Mouse (Mus musculus) forebrain, embryonic 14.5 days (tissue): Measurements from ENCODE around the gene Zbtb9. TPM values are rescaled to one million over a fixed set of nuclear protein-coding genes. Genes with fewer than 3 reads are reported as not detected.
"Not testable (repeated sequence)": the region's sequence is repeated elsewhere in the genome, so short reads cannot be mapped to it uniquely, and the experiment has no call there.

Experiments
- ATAC-seq: fragments of 200-750 bp; cut with Nextera tagmentation; 2 replicates; pipeline ENCODE4 v1.8.0; 2017; ENCODE audit warnings: mild to moderate bottlenecking, moderate library complexity
- DNase-seq: peaks from one replicate; pipeline ENCODE4 v3.0.0-alpha.2; 2015; ENCODE audit warnings: low spot score
- H3K27ac ChIP-seq: fragments of 300-500 bp; sonication (generic); 2 replicates; pipeline ENCODE4 v1.5.1; 2014; ENCODE audit warnings: low read depth, mild to moderate bottlenecking, control low read depth, low read length, moderate library complexity
- H3K27me3 ChIP-seq: fragments of 300-500 bp; sonication (generic); replicated peaks from 2 replicates; pipeline ENCODE4 v1.6.1; 2014; ENCODE audit warnings: low read length, control low read depth, mixed read lengths; ENCODE audit not compliant: control insufficient read depth, insufficient read depth
- H3K36me3 ChIP-seq: fragments of 300-500 bp; sonication (generic); 2 replicates; pipeline ENCODE4 v1.6.1; 2014; ENCODE audit warnings: low read length, control low read depth; ENCODE audit not compliant: control insufficient read depth, insufficient read depth
- H3K4me1 ChIP-seq: fragments of 300-500 bp; sonication (generic); 2 replicates; pipeline ENCODE4 v1.6.1; 2014; ENCODE audit warnings: antibody characterized with exemption, low read length, control low read depth; ENCODE audit not compliant: control insufficient read depth, insufficient read depth
- H3K4me2 ChIP-seq: fragments of 300-500 bp; sonication (generic); 2 replicates; pipeline ENCODE4 v1.6.1; 2014; ENCODE audit warnings: mild to moderate bottlenecking, control low read depth, low read length
- H3K4me3 ChIP-seq: fragments of 300-500 bp; sonication (generic); 2 replicates; pipeline ENCODE4 v1.5.1; 2014; ENCODE audit warnings: low read depth, low read length, control low read depth
- H3K9ac ChIP-seq: fragments of 300-500 bp; sonication (generic); 2 replicates; pipeline ENCODE4 v1.6.1; 2014; ENCODE audit warnings: mild to moderate bottlenecking, low read length, control low read depth, moderate library complexity
- H3K9me3 ChIP-seq: fragments of 300-500 bp; sonication (generic); replicated peaks from 2 replicates; pipeline ENCODE4 v1.6.1; 2016; ENCODE audit warnings: low read length, control low read depth, mixed read lengths; ENCODE audit not compliant: control insufficient read depth
- WGBS: fragments of 180-500 bp; shearing (Covaris S2); extraction: QIAGEN DNeasy Blood & Tissue Kit; methylation state at CpG from one replicate; pipeline ENCODE4 v1.1.7; 2014; 5-methylcytosine and 5-hydroxymethylcytosine counted together
- polyA plus RNA-seq: library from polyadenylated mRNA; unstranded; fragments of >200 nt; fragmentation: Nextera tagmentation; extraction: Ambion mirVana; gene quantifications from 2 replicates; pipeline ENCODE4 v1.2.1, GENCODE M21; 2014

Gene Zbtb9
- polyA plus RNA-seq = 9.1 and 10.0 TPM in 2 replicates

GRCm38 (mm10) chr17:26972703-26973574 is at the start of gene Zbtb9:
Gene Zbtb9, plus strand, starts transcription at chr17:26973167.
- ATAC-seq (peak; percentile 100), DNase-seq (peak; percentile 97)
- peak within 1 kb of the TSS; percentile 84 for H3K4me3 ChIP-seq
- H3K9ac ChIP-seq = peak within 1 kb of the TSS; percentile 84
- H3K4me1 ChIP-seq = peaks cover 18% of the 10 kb centered on the region
- peak within 1 kb of the TSS; percentile 95 for H3K4me2 ChIP-seq
- H3K27me3 ChIP-seq = no peaks in the 10 kb centered on the region
- H3K36me3 ChIP-seq = peaks cover 58% of the 10 kb centered on the region
- 0% methylated on average over 74 of the region's 75 CpGs for WGBS
- no peaks in the 10 kb centered on the region for H3K9me3 ChIP-seq
- H3K27ac ChIP-seq = peak within 1 kb of the TSS; percentile 75

DNA sequence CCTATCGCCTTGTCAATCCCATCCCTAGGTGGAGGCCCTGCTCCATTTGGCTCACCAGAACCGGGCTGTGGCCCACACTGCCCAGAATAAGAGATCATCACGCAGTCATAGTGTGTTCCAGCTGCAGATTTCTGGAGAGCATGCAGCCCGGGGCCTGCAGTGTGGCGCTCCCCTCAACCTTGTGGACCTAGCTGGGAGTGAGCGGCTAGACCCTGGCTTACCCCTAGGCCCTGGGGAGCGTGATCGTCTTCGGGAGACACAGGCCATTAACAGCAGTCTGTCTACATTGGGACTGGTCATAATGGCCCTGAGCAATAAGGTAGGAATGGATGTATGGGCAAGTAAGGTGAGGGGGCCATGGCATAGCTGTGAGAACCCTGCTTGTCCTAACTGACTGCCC is 47.6 kb upstream of the Zbtb9 start:
- not testable (repeated sequence) for H3K27ac ChIP-seq, H3K4me3 ChIP-seq, H3K27me3 ChIP-seq, ATAC-seq, H3K4me1 ChIP-seq, H3K9ac ChIP-seq, H3K4me2 ChIP-seq, H3K9me3 ChIP-seq, DNase-seq
- WGBS = 95% methylated on average over 9 of the region's 9 CpGs
- H3K36me3 ChIP-seq = peaks cover 33% of the 10 kb centered on the region

DNA sequence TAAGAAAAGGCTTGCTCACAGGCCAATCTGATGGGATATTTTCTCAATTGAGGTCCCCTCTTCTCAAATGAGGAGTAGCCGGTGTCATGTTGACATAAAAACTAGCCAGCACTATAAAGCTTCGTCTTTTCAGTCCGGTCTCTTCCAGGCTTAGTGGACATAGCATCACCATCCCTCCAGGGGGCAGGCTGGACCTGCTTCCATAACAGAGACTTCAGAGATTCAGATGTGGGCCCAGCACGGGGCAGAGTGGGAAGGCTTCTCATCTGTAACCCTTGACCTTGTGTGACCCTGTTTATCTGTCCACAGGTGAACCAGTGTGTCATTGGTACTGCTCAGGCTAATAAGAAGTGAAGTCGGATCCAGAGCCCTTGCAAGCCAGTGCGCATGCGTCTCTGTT is 41.2 kb upstream of the Zbtb9 start:
- not testable (repeated sequence) for ATAC-seq, H3K27ac ChIP-seq, H3K27me3 ChIP-seq, H3K9ac ChIP-seq, H3K4me1 ChIP-seq, H3K4me2 ChIP-seq, H3K9me3 ChIP-seq, H3K4me3 ChIP-seq
- 68% methylated on average over 7 of the region's 7 CpGs for WGBS
- H3K36me3 ChIP-seq = peaks cover 42% of the 10 kb centered on the region
- peak; percentile 44 for DNase-seq

GRCm38 (mm10) chr17:26932839-26933398 is 40.0 kb upstream of the Zbtb9 start, which contains the start of gene Phf1:
Gene Phf1, plus strand, starts transcription at chr17:26933052.
- peak; percentile 89 for DNase-seq
- H3K9ac ChIP-seq = peak within 1 kb of the TSS; percentile 77
- H3K36me3 ChIP-seq = peaks cover 43% of the 10 kb centered on the region
- peak; percentile 87 for ATAC-seq
- H3K4me1 ChIP-seq = peaks cover 6% of the 10 kb centered on the region
- no peaks in the 10 kb centered on the region for H3K9me3 ChIP-seq
- H3K27me3 ChIP-seq = no peaks in the 10 kb centered on the region
- under 1% methylated on average over 43 of the region's 43 CpGs for WGBS
- peak within 1 kb of the TSS; percentile 91 for H3K4me2 ChIP-seq
- H3K27ac ChIP-seq = peak within 1 kb of the TSS; percentile 74
- peak within 1 kb of the TSS; percentile 54 for H3K4me3 ChIP-seq

- WGBS = 14% methylated on average over 13 of the region's 13 CpGs
- peaks cover 11% of the 10 kb centered on the region for H3K4me1 ChIP-seq
- H3K9me3 ChIP-seq = no peaks in the 10 kb centered on the region
- ATAC-seq = peak; percentile 38
- H3K4me2 ChIP-seq = peak overlapping the region; percentile 91
- no peak for DNase-seq
- H3K4me3 ChIP-seq = peak overlapping the region; percentile 54
- H3K9ac ChIP-seq = peak overlapping the region; percentile 77
- no peaks in the 10 kb centered on the region for H3K27me3 ChIP-seq
- H3K27ac ChIP-seq = peak overlapping the region; percentile 74
- peaks cover 42% of the 10 kb centered on the region for H3K36me3 ChIP-seq
These were observed 39.5 kb upstream of the Zbtb9 start for GRCm38 (mm10) chr17:26933419-26933818.

GRCm38 (mm10) chr17:26933885-26934827 is 38.8 kb upstream of the Zbtb9 start:
- 86% methylated on average over 16 of the region's 16 CpGs for WGBS
- H3K27ac ChIP-seq = no peak overlapping the region
- ATAC-seq = no peak

DNA sequence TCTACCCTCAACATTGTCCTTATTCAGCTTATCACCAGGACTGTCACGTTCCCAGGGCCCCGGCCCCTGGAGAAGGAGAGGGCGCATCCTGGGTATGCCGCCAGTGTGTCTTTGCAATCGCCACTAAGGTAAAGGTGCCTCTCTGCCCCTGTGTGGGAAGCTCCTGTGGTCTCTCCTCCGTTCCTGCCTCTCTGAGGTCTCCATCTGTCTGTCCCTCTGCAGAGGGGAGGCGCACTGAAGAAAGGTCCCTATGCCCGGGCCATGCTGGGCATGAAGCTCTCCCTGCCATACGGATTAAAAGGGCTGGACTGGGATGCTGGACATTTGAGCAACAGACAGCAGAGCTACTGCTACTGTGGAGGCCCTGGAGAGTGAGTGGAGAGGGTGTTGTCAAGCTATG is 37.9 kb upstream of the Zbtb9 start:
- Histone ChIP-seq H3K4me1 (peaks cover 16% of the 10 kb centered on the region), H3K27ac (no peak overlapping the region), H3K4me2 (no peak overlapping the region), H3K36me3 (peaks cover 37% of the 10 kb centered on the region), H3K9me3 (no peaks in the 10 kb centered on the region), H3K4me3 (no peak overlapping the region), H3K9ac (no peak overlapping the region), H3K27me3 (no peaks in the 10 kb centered on the region)
- no peak for DNase-seq
- 97% methylated on average over 9 of the region's 9 CpGs for WGBS
- no peak for ATAC-seq

More at GRCm38 (mm10) chr17:26933885-26934827, 38.8 kb upstream of the Zbtb9 start:
- Histone ChIP-seq H3K27me3 (no peaks in the 10 kb centered on the region), H3K4me2 (peak overlapping the region; percentile 91), H3K36me3 (peaks cover 37% of the 10 kb centered on the region), H3K9me3 (no peaks in the 10 kb centered on the region), H3K9ac (peak overlapping the region; percentile 77), H3K4me1 (peaks cover 15% of the 10 kb centered on the region), H3K4me3 (peak overlapping the region; percentile 54)
- DNase-seq = no peak

GRCm38 (mm10) chr17:26936453-26936852 is 36.5 kb upstream of the Zbtb9 start:
- H3K27ac ChIP-seq = no peak overlapping the region
- no peak overlapping the region for H3K4me3 ChIP-seq
- WGBS = 89% methylated on average over 12 of the region's 12 CpGs
- peaks cover 37% of the 10 kb centered on the region for H3K36me3 ChIP-seq
- no peaks in the 10 kb centered on the region for H3K9me3 ChIP-seq
- H3K4me1 ChIP-seq = peaks cover 25% of the 10 kb centered on the region
- H3K9ac ChIP-seq = no peak overlapping the region
- ATAC-seq (no peak), DNase-seq (no peak)
- no peak overlapping the region for H3K4me2 ChIP-seq
- no peaks in the 10 kb centered on the region for H3K27me3 ChIP-seq
